Mouse (Mus musculus) thymus, postnatal 4 days (tissue): ENCODE data around the gene Igfn1.

Experiments used
- DNase-seq: peaks from one replicate; pipeline ENCODE4 v3.0.0; 2021

Igfn1 gene

GRCm38 (mm10) chr1:136007211-136008158 is 1.3 kb upstream of the Igfn1 start, which contains the start of gene Tmem9:
Gene Tmem9, plus strand, starts transcription at chr1:136008150.
- DNase-seq, result peak; percentile 25

GRCm38 (mm10) chr1:136001438-136001837 is 4.7 kb downstream of the Igfn1 start:
- DNase-seq, result no peak

GRCm38 (mm10) chr1:135999720-136000287 is 6.3 kb downstream of the Igfn1 start:
- DNase-seq, result no peak

- DNase-seq, result no peak
Observed at GRCm38 (mm10) chr1:135997537-135997936, 8.6 kb downstream of the Igfn1 start.

- no peak for DNase-seq
Observed at GRCm38 (mm10) chr1:135993470-135993869, 12.7 kb downstream of the Igfn1 start.

GRCm38 (mm10) chr1:135989876-135990275 is 16.3 kb downstream of the Igfn1 start:
- no peak for DNase-seq

- DNase-seq, result no peak
Observed at GRCm38 (mm10) chr1:135984105-135984504, 22.0 kb downstream of the Igfn1 start.

GRCm38 (mm10) chr1:135972576-135972975 is 33.6 kb downstream of the Igfn1 start:
- DNase-seq, result no peak

GRCm38 (mm10) chr1:135970486-135970885 is 35.7 kb downstream of the Igfn1 start:
- DNase-seq, result no peak

GRCm38 (mm10) chr1:135967739-135968138 is 38.4 kb downstream of the Igfn1 start:
- no peak for DNase-seq

- no peak for DNase-seq
Observed at GRCm38 (mm10) chr1:135964561-135964960, 41.6 kb downstream of the Igfn1 start.

- DNase-seq, result peak; percentile 41
Observed at GRCm38 (mm10) chr1:135963177-135963576, 43.0 kb downstream of the Igfn1 start.

- no peak for DNase-seq
Observed at GRCm38 (mm10) chr1:135958483-135958882, 47.7 kb downstream of the Igfn1 start.

GRCm38 (mm10) chr1:135948871-135949270 is 57.3 kb downstream of the Igfn1 start:
- no peak for DNase-seq

- DNase-seq, result no peak
Observed at GRCm38 (mm10) chr1:135946247-135946646, 59.9 kb downstream of the Igfn1 start.

- DNase-seq, result peak; percentile 67
Observed at GRCm38 (mm10) chr1:135945711-135946110, 60.4 kb downstream of the Igfn1 start.

GRCm38 (mm10) chr1:135944526-135945259 is 61.4 kb downstream of the Igfn1 start:
- DNase-seq, result peak; percentile 81

GRCm38 (mm10) chr1:135943713-135944112 is 62.4 kb downstream of the Igfn1 start:
- DNase-seq, result no peak

GRCm38 (mm10) chr1:135942116-135942515 is 64.0 kb downstream of the Igfn1 start:
- no peak for DNase-seq

GRCm38 (mm10) chr1:135941259-135942006 is 64.7 kb downstream of the Igfn1 start:
- DNase-seq, result no peak

- no peak for DNase-seq
Observed at GRCm38 (mm10) chr1:135936091-135936490, 70.1 kb downstream of the Igfn1 start.

GRCm38 (mm10) chr1:135933704-135934293 is 72.3 kb downstream of the Igfn1 start:
- no peak for DNase-seq
